Mouse (Mus musculus): Measurements from ENCODE around the gene Snx21. TPM values are rescaled to one million over a fixed set of nuclear protein-coding genes. Genes with fewer than 3 reads are reported as not detected.
A peak's percentile ranks its signal among the peaks of the same experiment; 100 is the strongest.

The Snx21 gene
- polyA plus RNA-seq, 1 experiment from 2014 or later = 10.4 TPM

DNA sequence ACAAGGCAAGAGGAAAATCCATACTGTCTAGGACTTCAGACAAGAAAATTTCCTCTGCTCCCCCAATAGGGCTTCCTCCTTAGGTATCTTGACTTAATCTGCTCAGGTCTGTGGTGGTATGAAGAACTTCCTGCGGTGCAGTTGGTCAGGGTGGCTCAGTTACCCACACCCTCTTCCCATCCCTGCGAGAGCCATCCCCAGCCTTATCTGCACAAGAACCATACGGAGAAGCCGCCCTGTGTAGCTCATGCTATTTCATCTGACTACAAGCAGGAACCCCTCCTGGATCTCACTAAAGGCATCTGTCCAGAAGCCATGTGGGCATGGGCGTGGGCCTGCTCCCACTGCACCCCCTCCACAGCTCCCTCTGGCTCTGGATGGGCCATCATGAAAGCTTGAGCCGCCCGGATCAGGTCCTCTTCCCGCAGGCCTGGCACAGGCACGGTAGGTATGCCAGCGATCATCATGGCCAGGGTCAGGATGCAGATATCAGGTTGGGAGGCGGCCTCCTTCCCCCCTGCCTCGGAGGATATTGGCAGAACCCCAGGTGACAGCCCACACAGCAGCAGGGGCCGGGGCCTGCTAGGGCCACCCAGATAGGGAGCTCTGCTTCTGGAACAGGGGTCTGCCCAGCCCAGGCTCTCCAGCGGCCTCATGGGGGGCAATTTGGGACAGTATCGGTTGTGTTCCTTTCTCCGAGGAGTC, 41.7 kb downstream of the Snx21 start:
- no peaks in the 10 kb centered on the region for H3K9me3 ChIP-seq
- WGBS = 92% methylated on average over 16 of the region's 16 CpGs

GRCm38 (mm10) chr2:164828437-164828836, 42.8 kb downstream of the Snx21 start, which contains the start of gene Spata25:
Spata25 (minus strand) TSS chr2:164828537.
- no peak for DNase-seq (ENCODE audit: extremely low spot score, low spot score)
- no peak within 1 kb of the TSS for H3K4me3 ChIP-seq
- H3K9me3 ChIP-seq = no peaks in the 10 kb centered on the region
- peaks cover 47% of the 10 kb centered on the region for H3K36me3 ChIP-seq (replicated peaks)
- H3K4me1 ChIP-seq = peaks cover 25% of the 10 kb centered on the region
- 88% methylated on average over 6 of the region's 6 CpGs for WGBS
- no peak within 1 kb of the TSS for H3K27ac ChIP-seq
- peaks cover 6% of the 10 kb centered on the region; the same call in 1 of the 2 replicates for H3K27me3 ChIP-seq (ENCODE audit: poor library complexity, severe bottlenecking)

More for the DNA sequence above, 41.7 kb downstream of the Snx21 start:
- Histone ChIP-seq H3K27me3 (ENCODE audit: poor library complexity, severe bottlenecking) (peaks cover under 1% of the 10 kb centered on the region; the same call in 1 of the 2 replicates), H3K4me1 (peaks cover 22% of the 10 kb centered on the region), H3K36me3 (replicated peaks) (peaks cover 47% of the 10 kb centered on the region), H3K27ac (no peak overlapping the region), H3K4me3 (no peak overlapping the region)
- no peak for DNase-seq (ENCODE audit: extremely low spot score, low spot score)

- 98% methylated on average over 1 of the region's 1 CpGs for WGBS
Observed at GRCm38 (mm10) chr2:164829090-164829489, 43.5 kb downstream of the Snx21 start.

GRCm38 (mm10) chr2:164831029-164831428, 45.4 kb downstream of the Snx21 start:
- H3K27me3 ChIP-seq (ENCODE audit: poor library complexity, severe bottlenecking) = peaks cover 6% of the 10 kb centered on the region; the same call in 1 of the 2 replicates
- H3K27ac ChIP-seq = no peak overlapping the region
- H3K36me3 ChIP-seq (replicated peaks) = peaks cover 34% of the 10 kb centered on the region
- peaks cover 35% of the 10 kb centered on the region for H3K4me1 ChIP-seq
- no peaks in the 10 kb centered on the region for H3K9me3 ChIP-seq
- 90% methylated on average over 10 of the region's 10 CpGs for WGBS
- DNase-seq (ENCODE audit: extremely low spot score, low spot score) = no peak
- no peak overlapping the region for H3K4me3 ChIP-seq

More at GRCm38 (mm10) chr2:164829090-164829489, 43.5 kb downstream of the Snx21 start:
- Histone ChIP-seq H3K27ac (no peak overlapping the region), H3K27me3 (ENCODE audit: poor library complexity, severe bottlenecking) (peaks cover 6% of the 10 kb centered on the region; the same call in 1 of the 2 replicates), H3K4me1 (peaks cover 22% of the 10 kb centered on the region), H3K4me3 (no peak overlapping the region), H3K36me3 (replicated peaks) (peaks cover 47% of the 10 kb centered on the region), H3K9me3 (no peaks in the 10 kb centered on the region)
- no peak for DNase-seq (ENCODE audit: extremely low spot score, low spot score)

GRCm38 (mm10) chr2:164832032-164832747, 46.6 kb downstream of the Snx21 start:
- Histone ChIP-seq H3K27me3 (ENCODE audit: poor library complexity, severe bottlenecking) (peaks cover 6% of the 10 kb centered on the region; the same call in 1 of the 2 replicates), H3K9me3 (no peaks in the 10 kb centered on the region), H3K27ac (peak overlapping the region; percentile 86), H3K4me3 (peak overlapping the region; percentile 85), H3K36me3 (replicated peaks) (peaks cover 32% of the 10 kb centered on the region), H3K4me1 (peaks cover 35% of the 10 kb centered on the region)
- DNase-seq (ENCODE audit: extremely low spot score, low spot score) = no peak
- WGBS = 68% methylated on average over 16 of the region's 16 CpGs

- WGBS = 1% methylated on average over 35 of the region's 35 CpGs
Observed at GRCm38 (mm10) chr2:164832748-164833301, 47.2 kb downstream of the Snx21 start, which contains the start of gene Ctsa. Ctsa (plus strand) TSS chr2:164832873.

DNA sequence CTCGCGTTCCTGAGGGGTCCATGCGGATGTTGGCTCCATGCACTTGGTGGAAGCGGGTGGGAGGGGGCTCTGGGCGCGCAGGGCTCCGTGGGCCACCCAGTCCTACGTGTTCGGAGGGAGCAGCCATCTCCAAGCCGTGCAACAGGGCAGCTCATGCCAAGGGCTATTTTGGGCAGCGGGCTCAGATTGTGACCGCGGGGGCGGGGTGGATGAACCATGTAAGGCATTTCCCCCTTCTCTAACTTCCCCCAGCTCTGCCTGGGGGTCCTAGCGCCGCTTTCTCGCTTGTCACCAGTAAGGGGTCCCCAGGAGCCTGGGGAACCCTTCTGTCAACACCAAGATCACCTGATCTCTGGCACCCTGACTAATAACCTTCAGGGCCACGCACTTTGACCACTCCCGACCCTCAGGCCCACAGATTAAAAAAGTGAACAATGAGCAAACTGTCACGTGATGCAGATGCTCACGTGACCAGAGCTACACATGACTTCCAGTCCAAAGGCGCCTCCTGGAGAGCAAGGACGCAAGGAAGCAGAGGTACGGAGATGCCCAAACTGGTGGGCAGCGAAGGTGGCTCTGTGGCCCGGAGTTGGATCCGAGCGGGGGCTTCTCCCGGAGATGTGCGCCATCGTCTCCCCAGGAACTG, 47.8 kb downstream of the Snx21 start, which contains the start of gene Neurl2:
TSS of gene Neurl2 (minus strand) at position 143 of the 646 bp plus-strand sequence.
- Histone ChIP-seq H3K4me3 (peak within 1 kb of the TSS; percentile 85), H3K36me3 (replicated peaks) (peaks cover 32% of the 10 kb centered on the region)
- under 1% methylated on average over 31 of the region's 31 CpGs for WGBS

More at GRCm38 (mm10) chr2:164832748-164833301, 47.2 kb downstream of the Snx21 start, which contains the start of gene Ctsa:
- DNase-seq (ENCODE audit: extremely low spot score, low spot score) = peak; percentile 65
- peaks cover 6% of the 10 kb centered on the region; the same call in 1 of the 2 replicates for H3K27me3 ChIP-seq (ENCODE audit: poor library complexity, severe bottlenecking)
- H3K36me3 ChIP-seq (replicated peaks) = peaks cover 32% of the 10 kb centered on the region
- peaks cover 29% of the 10 kb centered on the region for H3K4me1 ChIP-seq
- peak within 1 kb of the TSS; percentile 85 for H3K4me3 ChIP-seq
- no peaks in the 10 kb centered on the region for H3K9me3 ChIP-seq
- H3K27ac ChIP-seq = peak within 1 kb of the TSS; percentile 86

DNA sequence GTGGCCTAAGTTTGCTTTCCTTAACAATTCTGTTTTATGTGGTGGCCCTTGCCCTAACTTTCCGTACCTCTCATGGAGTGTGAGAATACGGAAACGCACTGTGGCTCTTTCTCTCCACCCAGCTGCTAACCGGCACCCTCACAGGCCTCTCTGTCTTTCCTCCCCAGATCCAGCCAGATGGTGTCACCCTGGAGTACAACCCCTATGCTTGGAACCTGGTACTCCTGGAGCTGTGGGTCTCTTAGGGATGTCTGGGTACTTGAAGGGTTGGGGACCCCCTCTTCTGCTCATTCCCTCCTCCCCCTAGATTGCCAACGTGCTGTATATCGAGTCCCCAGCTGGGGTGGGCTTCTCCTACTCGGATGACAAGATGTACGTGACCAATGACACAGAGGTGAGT, 48.9 kb downstream of the Snx21 start:
- WGBS = 54% methylated on average over 8 of the region's 8 CpGs
- DNase-seq (ENCODE audit: extremely low spot score, low spot score) = no peak
- Histone ChIP-seq H3K4me1 (peaks cover 29% of the 10 kb centered on the region), H3K4me3 (peak overlapping the region; percentile 85), H3K9me3 (no peaks in the 10 kb centered on the region), H3K27me3 (ENCODE audit: poor library complexity, severe bottlenecking) (peaks cover 6% of the 10 kb centered on the region; the same call in 1 of the 2 replicates), H3K27ac (peak overlapping the region; percentile 86; the same call in 1 of the 2 replicates), H3K36me3 (replicated peaks) (peaks cover 36% of the 10 kb centered on the region)

More for the DNA sequence above, 47.8 kb downstream of the Snx21 start, which contains the start of gene Neurl2:
- no peaks in the 10 kb centered on the region for H3K9me3 ChIP-seq
- peaks cover 6% of the 10 kb centered on the region; the same call in 1 of the 2 replicates for H3K27me3 ChIP-seq (ENCODE audit: poor library complexity, severe bottlenecking)
- peaks cover 29% of the 10 kb centered on the region for H3K4me1 ChIP-seq
- H3K27ac ChIP-seq = peak within 1 kb of the TSS; percentile 86
- peak; percentile 93 for DNase-seq (ENCODE audit: extremely low spot score, low spot score)

DNA sequence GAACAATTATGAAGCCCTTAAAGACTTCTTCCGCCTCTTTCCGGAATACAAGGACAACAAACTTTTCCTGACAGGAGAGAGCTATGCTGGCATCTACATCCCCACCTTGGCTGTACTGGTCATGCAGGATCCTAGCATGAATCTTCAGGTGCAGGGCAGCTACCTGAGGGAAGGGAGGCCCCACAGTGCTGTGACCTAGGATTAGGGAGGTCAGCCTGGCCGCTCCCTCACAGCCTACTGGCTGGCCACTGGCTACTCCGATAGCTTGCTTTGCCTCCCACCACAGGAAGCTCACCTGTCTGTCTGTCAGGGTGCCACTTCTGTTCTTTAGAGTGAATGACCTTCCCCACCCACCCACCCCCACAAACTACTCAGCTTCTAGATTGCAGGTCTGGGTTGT, 49.5 kb downstream of the Snx21 start:
- peak overlapping the region; percentile 85; the same call in 1 of the 2 replicates for H3K4me3 ChIP-seq

More for the DNA sequence above, 49.5 kb downstream of the Snx21 start:
- peaks cover 42% of the 10 kb centered on the region for H3K36me3 ChIP-seq (replicated peaks)
- peaks cover 6% of the 10 kb centered on the region; the same call in 1 of the 2 replicates for H3K27me3 ChIP-seq (ENCODE audit: poor library complexity, severe bottlenecking)
- H3K9me3 ChIP-seq = no peaks in the 10 kb centered on the region
- H3K27ac ChIP-seq = no peak overlapping the region
- peaks cover 29% of the 10 kb centered on the region for H3K4me1 ChIP-seq
- 97% methylated on average over 4 of the region's 4 CpGs for WGBS
- no peak for DNase-seq (ENCODE audit: extremely low spot score, low spot score)

All from forebrain, embryonic 10.5 days (tissue).